Mouse (Mus musculus) forebrain, embryonic 16.5 days (tissue): ENCODE data around the gene Fkbp5. TPM values are rescaled to one million over a fixed set of nuclear protein-coding genes. Genes with fewer than 3 reads are reported as not detected.
"Not testable (repeated sequence)": the region's sequence is repeated elsewhere in the genome, so short reads cannot be mapped to it uniquely, and the experiment has no call there.

Experiments used
- ATAC-seq: fragments of 200-750 bp; cut with Nextera tagmentation; 2 replicates; pipeline ENCODE4 v1.8.0; 2017; ENCODE audit warnings: mild to moderate bottlenecking, moderate library complexity
- H3K27ac ChIP-seq: fragments of 300-500 bp; sonication (generic); 2 replicates; pipeline ENCODE4 v1.5.1; 2014; ENCODE audit warnings: low read length, control low read depth
- H3K27me3 ChIP-seq: fragments of 300-500 bp; sonication (generic); replicated peaks from 2 replicates; pipeline ENCODE4 v1.6.1; 2014; ENCODE audit warnings: low read length; ENCODE audit not compliant: control insufficient read depth, insufficient read depth
- H3K36me3 ChIP-seq: fragments of 300-500 bp; sonication (generic); 2 replicates; pipeline ENCODE4 v1.6.1; 2014; ENCODE audit not compliant: control insufficient read depth, insufficient read depth
- H3K4me1 ChIP-seq: fragments of 300-500 bp; sonication (generic); replicated peaks from 2 replicates; pipeline ENCODE4 v1.6.1; 2014; ENCODE audit warnings: low read length; ENCODE audit not compliant: control insufficient read depth, insufficient read depth
- H3K4me2 ChIP-seq: fragments of 300-500 bp; sonication (generic); 2 replicates; pipeline ENCODE4 v1.6.1; 2014; ENCODE audit warnings: mild to moderate bottlenecking, low read length, control low read depth
- H3K4me3 ChIP-seq: fragments of 300-500 bp; sonication (generic); replicated peaks from 2 replicates; pipeline ENCODE4 v1.5.1; 2014; ENCODE audit warnings: mild to moderate bottlenecking, low read length, control low read depth
- H3K9ac ChIP-seq: fragments of 300-500 bp; sonication (generic); replicated peaks from 2 replicates; pipeline ENCODE4 v1.6.1; 2014; ENCODE audit warnings: low read depth, low read length, control low read depth
- H3K9me3 ChIP-seq: fragments of 300-500 bp; sonication (generic); 2 replicates; pipeline ENCODE4 v1.6.1; 2016; ENCODE audit warnings: low read length; ENCODE audit not compliant: control insufficient read depth
- WGBS: fragments of 180-500 bp; shearing (Covaris S2); extraction: QIAGEN DNeasy Blood & Tissue Kit; methylation state at CpG from one replicate; pipeline ENCODE4 v1.1.7; 2014; 5-methylcytosine and 5-hydroxymethylcytosine counted together
- polyA plus RNA-seq: library from polyadenylated mRNA; unstranded; fragments of >200 nt; fragmentation: Nextera tagmentation; extraction: Ambion mirVana; gene quantifications from 2 replicates; pipeline ENCODE4 v1.2.1, GENCODE M21; 2015

Gene Fkbp5
- 39.3 and 41.7 TPM in 2 replicates for polyA plus RNA-seq

GRCm38 (mm10) chr17:28517441-28517955 lies at the start of gene Fkbp5:
Gene Fkbp5, minus strand, starts transcription at chr17:28517527.
- WGBS = 0% methylated on average over 16 of the region's 16 CpGs
- peak; percentile 16 for ATAC-seq
- peak within 1 kb of the TSS; percentile 69 for H3K27ac ChIP-seq

GRCm38 (mm10) chr17:28565181-28565580 lies 47.9 kb upstream of the Fkbp5 start:
- H3K27ac ChIP-seq = no peak overlapping the region
- no peak overlapping the region for H3K9ac ChIP-seq
- H3K4me2 ChIP-seq = no peak overlapping the region
- H3K9me3 ChIP-seq = no peaks in the 10 kb centered on the region
- no peak for ATAC-seq
- H3K27me3 ChIP-seq = no peaks in the 10 kb centered on the region
- no peak overlapping the region for H3K4me3 ChIP-seq
- H3K36me3 ChIP-seq = no peaks in the 10 kb centered on the region
- no peaks in the 10 kb centered on the region for H3K4me1 ChIP-seq

More at GRCm38 (mm10) chr17:28517441-28517955, at the start of gene Fkbp5:
- Histone ChIP-seq H3K9me3 (no peaks in the 10 kb centered on the region), H3K27me3 (no peaks in the 10 kb centered on the region; the same call in 1 of the 2 replicates), H3K36me3 (no peaks in the 10 kb centered on the region), H3K9ac (peak within 1 kb of the TSS; percentile 77), H3K4me1 (peaks cover 22% of the 10 kb centered on the region), H3K4me3 (peak within 1 kb of the TSS; percentile 59), H3K4me2 (peak within 1 kb of the TSS; percentile 94)

GRCm38 (mm10) chr17:28561613-28562012 lies 44.3 kb upstream of the Fkbp5 start:
- Histone ChIP-seq H3K4me3 (no peak overlapping the region), H3K9ac (no peak overlapping the region), H3K27ac (no peak overlapping the region), H3K27me3 (no peaks in the 10 kb centered on the region), H3K4me2 (no peak overlapping the region), H3K4me1 (peaks cover 2% of the 10 kb centered on the region; the same call in 1 of the 2 replicates), H3K36me3 (no peaks in the 10 kb centered on the region), H3K9me3 (no peaks in the 10 kb centered on the region)
- WGBS = 63% methylated on average over 7 of the region's 7 CpGs
- ATAC-seq = no peak

GRCm38 (mm10) chr17:28560598-28560997 lies 43.3 kb upstream of the Fkbp5 start, which contains the start of gene Clps:
Gene Clps, minus strand, starts transcription at chr17:28560766.
- H3K9ac ChIP-seq = no peak within 1 kb of the TSS
- H3K9me3 ChIP-seq = no peaks in the 10 kb centered on the region
- H3K27ac ChIP-seq = no peak within 1 kb of the TSS
- H3K36me3 ChIP-seq = no peaks in the 10 kb centered on the region
- no peak for ATAC-seq
- H3K27me3 ChIP-seq = no peaks in the 10 kb centered on the region
- no peak within 1 kb of the TSS for H3K4me3 ChIP-seq
- WGBS = 97% methylated on average over 4 of the region's 4 CpGs
- no peak within 1 kb of the TSS for H3K4me2 ChIP-seq
- H3K4me1 ChIP-seq = peaks cover 4% of the 10 kb centered on the region; the same call in 1 of the 2 replicates

DNA sequence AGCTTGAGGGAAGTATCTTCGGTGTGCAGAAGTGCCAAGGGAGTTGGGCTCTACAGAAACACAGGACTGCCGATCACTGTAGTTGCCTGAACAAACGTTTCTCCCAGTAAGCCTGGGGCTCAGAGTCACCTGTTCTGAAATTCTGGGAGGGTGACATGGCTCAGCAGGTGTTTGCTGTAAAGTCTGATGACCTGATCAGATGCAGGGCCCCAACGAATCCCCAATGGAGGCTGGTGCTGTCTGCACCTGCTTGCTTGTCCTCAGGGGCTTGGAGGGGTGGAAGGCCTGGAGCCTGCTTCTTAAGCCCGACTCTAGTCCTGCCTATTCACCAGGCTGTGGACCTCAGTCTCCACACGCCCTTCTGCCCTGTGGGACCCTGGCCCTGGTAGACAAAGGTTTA lies 40.4 kb upstream of the Fkbp5 start:
- H3K4me2 ChIP-seq = no peak overlapping the region
- no peak overlapping the region for H3K27ac ChIP-seq
- no peaks in the 10 kb centered on the region for H3K27me3 ChIP-seq
- peaks cover 4% of the 10 kb centered on the region; the same call in 1 of the 2 replicates for H3K4me1 ChIP-seq
- ATAC-seq = no peak
- no peaks in the 10 kb centered on the region for H3K9me3 ChIP-seq
- WGBS = 74% methylated on average over 6 of the region's 6 CpGs
- H3K36me3 ChIP-seq = no peaks in the 10 kb centered on the region
- no peak overlapping the region for H3K9ac ChIP-seq
- no peak overlapping the region for H3K4me3 ChIP-seq

DNA sequence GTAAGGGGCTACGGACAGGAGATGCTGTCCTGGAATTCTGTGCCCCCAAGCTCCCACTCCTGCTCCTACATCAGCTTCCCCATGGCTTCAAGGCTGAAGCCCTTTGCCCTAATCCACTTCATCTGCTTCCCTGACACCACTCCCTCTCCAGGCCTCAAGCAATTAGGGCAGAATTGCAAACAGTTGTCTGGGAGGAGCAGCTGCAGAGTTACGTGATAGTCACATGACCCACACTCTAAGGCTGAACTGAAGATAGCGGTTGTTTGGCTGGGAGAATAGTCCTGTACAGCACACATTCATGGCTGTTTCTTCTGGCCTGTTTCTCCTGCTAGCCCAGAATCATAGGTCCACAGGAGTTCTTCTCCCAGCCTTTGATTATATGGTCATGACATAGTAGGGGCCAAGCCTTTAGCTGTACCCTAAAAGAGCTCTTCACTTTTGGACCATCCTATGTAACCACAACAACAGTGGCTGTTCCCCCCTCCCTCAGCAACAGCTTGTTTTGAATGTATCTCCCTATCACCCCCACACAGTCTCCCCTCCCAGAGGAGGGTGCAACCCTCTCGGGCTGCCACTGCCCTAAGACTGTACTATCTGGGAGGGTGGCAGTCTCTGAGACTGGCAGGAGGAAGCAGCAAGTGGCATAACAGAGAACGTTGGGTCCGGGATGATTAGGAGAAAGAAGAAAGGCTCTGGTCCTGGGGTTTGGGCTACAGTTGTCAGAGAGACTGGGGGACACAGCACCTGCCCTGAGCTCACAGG lies 39.5 kb upstream of the Fkbp5 start:
- peak; percentile 63; the same call in 1 of the 2 replicates for ATAC-seq
- Histone ChIP-seq H3K27ac (no peak overlapping the region), H3K9ac (no peak overlapping the region), H3K4me1 (peaks cover 4% of the 10 kb centered on the region; the same call in 1 of the 2 replicates), H3K4me3 (no peak overlapping the region), H3K36me3 (no peaks in the 10 kb centered on the region), H3K27me3 (no peaks in the 10 kb centered on the region), H3K4me2 (no peak overlapping the region), H3K9me3 (no peaks in the 10 kb centered on the region)
- 56% methylated on average over 6 of the region's 6 CpGs for WGBS

DNA sequence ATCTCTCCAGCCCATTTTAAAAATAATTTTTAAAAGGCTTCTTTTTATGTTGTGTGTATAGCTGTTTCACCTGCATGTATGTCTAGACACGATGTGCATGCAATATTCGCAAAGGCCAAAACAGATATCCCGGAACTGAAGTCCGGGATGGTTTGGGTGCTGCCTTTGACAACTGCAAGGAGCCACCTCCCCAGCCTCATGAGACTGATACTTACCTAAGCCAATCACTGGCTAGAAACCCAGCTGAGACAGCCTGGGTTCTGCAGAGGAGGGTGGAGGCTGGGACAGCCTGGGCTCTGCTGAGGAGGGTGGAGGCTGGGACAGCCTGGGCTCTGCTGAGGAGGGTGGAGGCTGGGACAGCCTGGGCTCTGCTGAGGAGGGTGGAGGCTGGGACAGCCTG lies 36.7 kb upstream of the Fkbp5 start:
- not testable (repeated sequence) for H3K4me3 ChIP-seq, H3K4me1 ChIP-seq, H3K4me2 ChIP-seq, H3K27ac ChIP-seq, H3K9me3 ChIP-seq, H3K27me3 ChIP-seq, H3K9ac ChIP-seq, ATAC-seq, H3K36me3 ChIP-seq
- 89% methylated on average over 4 of the region's 4 CpGs for WGBS

- no peaks in the 10 kb centered on the region for H3K27me3 ChIP-seq
- no peak overlapping the region for H3K4me2 ChIP-seq
- H3K9me3 ChIP-seq = no peaks in the 10 kb centered on the region
- H3K27ac ChIP-seq = no peak overlapping the region
- H3K9ac ChIP-seq = no peak overlapping the region
- H3K4me3 ChIP-seq = no peak overlapping the region
- peaks cover 4% of the 10 kb centered on the region; the same call in 1 of the 2 replicates for H3K4me1 ChIP-seq
- H3K36me3 ChIP-seq = no peaks in the 10 kb centered on the region
- ATAC-seq = no peak
- WGBS = 8% methylated on average over 14 of the region's 14 CpGs
Measured at GRCm38 (mm10) chr17:28553040-28553793, 35.9 kb upstream of the Fkbp5 start.

DNA sequence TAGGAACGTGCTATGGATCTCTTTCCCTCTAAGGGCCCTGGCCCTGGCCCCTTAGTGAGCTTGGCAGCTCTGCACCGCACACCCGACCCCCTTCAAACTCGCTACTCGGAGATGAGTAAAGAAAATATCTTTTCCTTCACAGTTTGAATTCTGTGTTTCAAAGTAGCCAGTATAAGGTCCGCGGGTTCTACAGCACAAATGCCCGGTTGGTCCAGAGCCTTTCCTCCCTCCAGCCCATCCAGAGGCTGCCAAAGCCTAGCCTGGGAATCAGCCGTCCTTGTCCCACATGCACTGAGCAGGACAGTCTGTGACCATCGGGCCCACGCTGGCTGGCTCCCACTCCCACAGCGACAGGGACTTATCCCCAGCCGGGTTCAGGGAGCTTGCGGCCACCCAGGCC lies 31.8 kb upstream of the Fkbp5 start, which contains the start of gene Clpsl2:
TSS of gene Clpsl2 (plus strand) at position 301 of the 400 bp plus-strand sequence.
- Histone ChIP-seq H3K9me3 (no peaks in the 10 kb centered on the region), H3K4me1 (no peaks in the 10 kb centered on the region), H3K4me2 (no peak within 1 kb of the TSS), H3K9ac (no peak within 1 kb of the TSS), H3K27me3 (no peaks in the 10 kb centered on the region), H3K36me3 (no peaks in the 10 kb centered on the region), H3K27ac (no peak within 1 kb of the TSS), H3K4me3 (no peak within 1 kb of the TSS)
- no peak for ATAC-seq
- WGBS = 75% methylated on average over 14 of the region's 14 CpGs
